Mouse (Mus musculus) left cerebral cortex, postnatal 4 days (tissue): Measurements from ENCODE around the gene Acox2. TPM values are rescaled to one million over a fixed set of nuclear protein-coding genes. Genes with fewer than 3 reads are reported as not detected.

ENCODE experiments used
- DNase-seq: peaks from one replicate; pipeline ENCODE4 v3.0.0-alpha.2; 2022
- intact Hi-C: fragments of 180-260 bp; cut with DNase I; formaldehyde crosslinking; loops from one replicate; pipeline ENCODE4 v1.15.1; 2025
- total RNA-seq, 2 experiments: library from RNA; stranded (reverse); gene quantifications; 2 replicates each; pipeline ENCODE4 v1.2.3; 2021

Acox2 gene
- total RNA-seq, 2 experiments from 2014 or later = 0.72 TPM

- intact Hi-C loops = loop anchor here (10.0 kb wide), 1 partner anchor 87 kb away; no protein-coding TSS in a partner anchor
- no peak for DNase-seq
These were observed 40.9 kb downstream of the Acox2 start for GRCm38 (mm10) chr14:8218238-8218637.

GRCm38 (mm10) chr14:8216100-8216499, 43.1 kb downstream of the Acox2 start:
- DNase-seq = no peak
- intact Hi-C loops = loop anchor here (10.0 kb wide), 1 partner anchor 89 kb away; no protein-coding TSS in a partner anchor

- intact Hi-C loops = loop anchor here (10.0 kb wide), 1 partner anchor 90 kb away; no protein-coding TSS in a partner anchor
- no peak for DNase-seq
These were observed 43.9 kb downstream of the Acox2 start for GRCm38 (mm10) chr14:8215208-8215778.

GRCm38 (mm10) chr14:8214299-8215207, 44.6 kb downstream of the Acox2 start:
- intact Hi-C loops = loop anchor here (10.0 kb wide), 1 partner anchor 90 kb away; no protein-coding TSS in a partner anchor
- DNase-seq = peak; percentile 82

- DNase-seq = peak; percentile 100
- intact Hi-C loops = loop anchor here (10.0 kb wide), 1 partner anchor 91 kb away; no protein-coding TSS in a partner anchor
These were observed 45.3 kb downstream of the Acox2 start, which contains the start of gene Kctd6 for GRCm38 (mm10) chr14:8213803-8214224. Gene Kctd6, plus strand, starts transcription at chr14:8214140.

- no peak for DNase-seq
- intact Hi-C loops = loop anchor here (10.0 kb wide), 1 partner anchor 92 kb away; no protein-coding TSS in a partner anchor
These were observed 46.2 kb downstream of the Acox2 start for GRCm38 (mm10) chr14:8212996-8213395.

- intact Hi-C loops = loop anchor here (10.0 kb wide), 1 partner anchor 95 kb away; no protein-coding TSS in a partner anchor
- DNase-seq = no peak
These were observed 49.3 kb downstream of the Acox2 start for GRCm38 (mm10) chr14:8209896-8210295.

- peak; percentile 85 for DNase-seq
- intact Hi-C loops = no loop called here
These were observed 50.3 kb downstream of the Acox2 start for GRCm38 (mm10) chr14:8208876-8209275.

GRCm38 (mm10) chr14:8207543-8207942, 51.6 kb downstream of the Acox2 start:
- intact Hi-C loops = no loop called here

GRCm38 (mm10) chr14:8207105-8207504, 52.0 kb downstream of the Acox2 start:
- intact Hi-C loops = no loop called here

More at GRCm38 (mm10) chr14:8207543-8207942, 51.6 kb downstream of the Acox2 start:
- DNase-seq = no peak

GRCm38 (mm10) chr14:8206179-8206910, 52.8 kb downstream of the Acox2 start:
- intact Hi-C loops = no loop called here
- DNase-seq = no peak

More at GRCm38 (mm10) chr14:8207105-8207504, 52.0 kb downstream of the Acox2 start:
- peak; percentile 74 for DNase-seq

GRCm38 (mm10) chr14:8201715-8202114, 57.4 kb downstream of the Acox2 start:
- intact Hi-C loops = no loop called here
- DNase-seq = no peak

- no peak for DNase-seq
- intact Hi-C loops = no loop called here
These were observed 58.4 kb downstream of the Acox2 start for GRCm38 (mm10) chr14:8200769-8201168.

- intact Hi-C loops = no loop called here
- DNase-seq = no peak
These were observed 66.4 kb downstream of the Acox2 start for GRCm38 (mm10) chr14:8192727-8193126.

GRCm38 (mm10) chr14:8191331-8191965, 67.7 kb downstream of the Acox2 start:
- intact Hi-C loops = no loop called here
- no peak for DNase-seq

GRCm38 (mm10) chr14:8190556-8190955, 68.6 kb downstream of the Acox2 start:
- DNase-seq = no peak
- intact Hi-C loops = no loop called here

- intact Hi-C loops = no loop called here
- no peak for DNase-seq
These were observed 72.7 kb downstream of the Acox2 start for GRCm38 (mm10) chr14:8186278-8187045.

GRCm38 (mm10) chr14:8183330-8183729, 75.8 kb downstream of the Acox2 start:
- DNase-seq = no peak
- intact Hi-C loops = no loop called here

GRCm38 (mm10) chr14:8180371-8181035, 78.7 kb downstream of the Acox2 start:
- intact Hi-C loops = no loop called here
- no peak for DNase-seq
